Mouse (Mus musculus) activated CD4-positive, CD25-positive, alpha-beta regulatory T cell, adult 9 weeks (primary cell): Measurements from ENCODE around the gene Adcy4. TPM values are rescaled to one million over a fixed set of nuclear protein-coding genes. Genes with fewer than 3 reads are reported as not detected.

Experiments used
- polyA plus RNA-seq: library from polyadenylated mRNA; unstranded; fragments of 100-300 nt; shearing (Covaris generic); gene quantifications from one replicate; pipeline ENCODE4 v1.2.1, GENCODE M21; 2017

Adcy4 gene
- 0.11 TPM for polyA plus RNA-seq

GRCm38 (mm10) chr14:55783958-55784235, at the start of gene Adcy4:
Gene Adcy4 (minus strand): TSS chr14:55784095.

GRCm38 (mm10) chr14:55822991-55823762, 39.3 kb upstream of the Adcy4 start, which contains the start of gene Nfatc4:
Gene Nfatc4 (plus strand): TSS chr14:55823144.

GRCm38 (mm10) chr14:55788256-55789050, 4.6 kb upstream of the Adcy4 start, which contains the start of gene Ripk3:
Gene Ripk3 (minus strand): TSS chr14:55788865.

GRCm38 (mm10) chr14:55765696-55766095, 18.2 kb downstream of the Adcy4 start, which contains the start of gene Ltb4r1:
Gene Ltb4r1 (plus strand): TSS chr14:55765962.

GRCm38 (mm10) chr14:55761163-55761562, 22.7 kb downstream of the Adcy4 start, which contains the start of gene Ltb4r2:
Gene Ltb4r2 (plus strand): TSS chr14:55761428.

GRCm38 (mm10) chr14:55758363-55758784, 25.5 kb downstream of the Adcy4 start, which contains the start of gene Cideb:
Gene Cideb (minus strand): TSS chr14:55758458.

GRCm38 (mm10) chr14:55745180-55745860, 38.6 kb downstream of the Adcy4 start, which contains the start of the genes Dhrs1 and Nop9:
Gene Dhrs1 (minus strand): TSS chr14:55745690.
Gene Nop9 (plus strand): TSS chr14:55745693.

GRCm38 (mm10) chr14:55721700-55722437, 62.0 kb downstream of the Adcy4 start, which contains the start of gene Rabggta:
Gene Rabggta (minus strand): TSS chr14:55722263.

Other genes starting within 250 kb of the Adcy4 start
- 46.5 TPM for gene Pck2, start 243.8 kb downstream of the Adcy4 start, polyA plus RNA-seq
- gene Dcaf11, start 224.1 kb downstream of the Adcy4 start, polyA plus RNA-seq: 159 TPM
- gene A730061H03Rik, start 223.7 kb downstream of the Adcy4 start, polyA plus RNA-seq: 4.7 TPM
- not detected for gene Fitm1, start 208.5 kb downstream of the Adcy4 start, polyA plus RNA-seq
- gene Psme1, start 206.0 kb downstream of the Adcy4 start, polyA plus RNA-seq: 1,178 TPM
- gene Emc9, start 198.8 kb downstream of the Adcy4 start, polyA plus RNA-seq: 32.1 TPM
- 1,001 TPM for gene Psme2, start 193.0 kb downstream of the Adcy4 start, polyA plus RNA-seq
- 79.7 TPM for gene Rnf31, start 192.4 kb downstream of the Adcy4 start, polyA plus RNA-seq
- 209 TPM for gene Irf9, start 180.5 kb downstream of the Adcy4 start, polyA plus RNA-seq
- 10.1 TPM for gene Rec8, start 166.1 kb downstream of the Adcy4 start, polyA plus RNA-seq
- gene Ipo4, start 148.1 kb downstream of the Adcy4 start, polyA plus RNA-seq: 74.4 TPM
- gene Gm49378, start 146.2 kb downstream of the Adcy4 start, polyA plus RNA-seq: 2.5 TPM
- 95.5 TPM for gene Tm9sf1, start 140.3 kb downstream of the Adcy4 start, polyA plus RNA-seq
- gene Tssk4, start 133.9 kb downstream of the Adcy4 start, polyA plus RNA-seq: 1.4 TPM
- gene Mdp1, start 123.6 kb downstream of the Adcy4 start, polyA plus RNA-seq: 120 TPM
- 49.3 TPM for gene Gmpr2, start 112.2 kb downstream of the Adcy4 start, polyA plus RNA-seq
- 452 TPM for gene Nedd8, start 112.0 kb downstream of the Adcy4 start, polyA plus RNA-seq
- gene Tinf2, start 102.3 kb downstream of the Adcy4 start, polyA plus RNA-seq: 62.3 TPM
- gene Tgm1, start 70.2 kb downstream of the Adcy4 start, polyA plus RNA-seq: 0.39 TPM
- 71.3 TPM for gene Rabggta, start 61.8 kb downstream of the Adcy4 start, polyA plus RNA-seq
- gene Dhrs1, start 38.4 kb downstream of the Adcy4 start, polyA plus RNA-seq: 56.9 TPM
- 15.6 TPM for gene Nop9, start 38.4 kb downstream of the Adcy4 start, polyA plus RNA-seq
- not detected for gene Cideb, start 25.6 kb downstream of the Adcy4 start, polyA plus RNA-seq
- gene Ltb4r2, start 22.7 kb downstream of the Adcy4 start, polyA plus RNA-seq: not detected
- 3.1 TPM for gene Ltb4r1, start 18.1 kb downstream of the Adcy4 start, polyA plus RNA-seq
- gene Ripk3, start 4.8 kb upstream of the Adcy4 start, polyA plus RNA-seq: 81.9 TPM
- not detected for gene Nfatc4, start 39.0 kb upstream of the Adcy4 start, polyA plus RNA-seq
- gene Nynrin, start 69.9 kb upstream of the Adcy4 start, polyA plus RNA-seq: 1.5 TPM
- not detected for gene Cbln3, start 100.3 kb upstream of the Adcy4 start, polyA plus RNA-seq
- gene Khnyn, start 100.9 kb upstream of the Adcy4 start, polyA plus RNA-seq: 115 TPM
- 75.8 TPM for gene Sdr39u1, start 116.2 kb upstream of the Adcy4 start, polyA plus RNA-seq
- gene Cma1, start 160.6 kb upstream of the Adcy4 start, polyA plus RNA-seq: not detected
- not detected for gene Cma2, start 166.9 kb upstream of the Adcy4 start, polyA plus RNA-seq
- gene Mcpt1, start 233.9 kb upstream of the Adcy4 start, polyA plus RNA-seq: not detected
- not detected for gene Mcpt9, start 246.4 kb upstream of the Adcy4 start, polyA plus RNA-seq